Mouse (Mus musculus) mesoderm, embryonic 11.5 days (tissue): ENCODE data around the gene Birc7.

Experiments
- DNase-seq: peaks from one replicate; pipeline ENCODE4 v3.0.0-alpha.2; 2012; ENCODE audit warnings: low read depth, low spot score

The Birc7 gene

DNA sequence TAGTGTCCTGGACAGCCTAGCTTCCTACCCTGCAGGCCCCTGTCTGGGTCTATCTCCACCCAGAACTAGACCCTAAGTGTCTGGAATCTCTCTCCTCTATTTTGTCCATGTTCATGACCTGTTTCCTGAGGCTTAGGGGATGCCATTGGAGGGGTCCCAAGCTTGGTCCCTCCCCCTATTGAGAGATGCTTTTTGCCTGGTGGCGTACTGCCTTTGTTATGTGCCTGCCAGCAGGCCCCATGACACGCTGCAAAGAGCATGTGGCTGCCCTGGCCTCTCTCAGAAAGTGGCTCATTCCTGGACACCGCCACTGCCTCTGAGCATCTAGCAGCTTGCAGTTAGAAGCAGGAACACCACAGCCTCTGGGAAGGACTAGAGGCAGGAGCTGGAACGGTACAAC is at the start of gene Birc7:
Birc7 (plus strand) TSS at position 301 of the 400 bp plus-strand sequence.
- DNase-seq: no peak

DNA sequence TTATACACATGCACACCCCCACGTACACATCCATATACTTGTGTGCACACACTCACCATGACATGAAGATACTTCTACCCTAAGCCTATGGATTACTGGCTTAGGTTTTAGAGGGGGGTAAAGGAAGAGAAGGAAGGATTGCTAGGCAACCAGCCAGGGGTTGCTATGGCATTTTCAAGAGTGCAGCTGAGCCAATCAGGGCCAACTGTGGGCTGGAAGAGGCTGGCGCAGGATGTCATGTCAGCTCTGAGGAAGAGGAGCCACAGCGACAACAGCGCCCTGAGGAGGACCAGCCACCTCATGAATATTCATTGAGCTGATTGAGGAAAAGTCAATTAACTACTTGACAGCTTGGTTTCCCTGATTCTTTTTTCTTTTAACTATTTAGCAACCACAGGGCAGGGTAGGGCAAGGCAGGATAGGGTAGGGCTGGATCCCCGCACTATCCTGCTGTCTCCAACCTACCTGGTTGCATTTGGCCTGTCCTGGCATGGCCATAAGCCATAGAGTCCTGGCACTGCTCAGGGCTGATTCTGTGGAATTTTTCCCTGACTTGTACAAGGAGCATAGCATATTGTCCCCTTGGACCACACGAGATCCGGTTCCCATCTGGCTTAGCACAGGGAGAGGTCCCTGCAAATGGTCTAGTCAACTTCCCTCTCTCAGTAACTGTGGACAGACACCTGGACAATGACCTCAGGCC is 49.3 kb upstream of the Birc7 start:
- DNase-seq: peak; percentile 32

DNA sequence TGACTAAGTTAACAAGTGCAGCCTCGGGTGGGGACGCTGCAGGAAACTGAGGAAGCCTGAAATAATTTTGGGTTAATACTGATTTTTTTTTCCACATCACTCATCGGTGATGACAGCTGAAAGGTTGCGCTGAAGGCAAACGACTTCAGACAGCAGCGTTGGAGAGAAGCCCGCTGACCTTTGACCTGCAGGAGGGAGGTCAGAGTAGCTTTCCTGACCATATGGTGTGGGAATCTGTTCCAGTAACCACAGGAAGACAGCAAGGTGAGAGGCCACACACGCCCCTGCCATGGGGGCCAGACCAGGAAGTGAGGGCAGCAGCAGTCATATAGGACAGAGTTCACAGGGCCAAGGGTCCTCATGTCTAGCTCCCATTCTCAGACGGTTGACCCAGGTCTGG is 47.5 kb upstream of the Birc7 start:
- DNase-seq: no peak

DNA sequence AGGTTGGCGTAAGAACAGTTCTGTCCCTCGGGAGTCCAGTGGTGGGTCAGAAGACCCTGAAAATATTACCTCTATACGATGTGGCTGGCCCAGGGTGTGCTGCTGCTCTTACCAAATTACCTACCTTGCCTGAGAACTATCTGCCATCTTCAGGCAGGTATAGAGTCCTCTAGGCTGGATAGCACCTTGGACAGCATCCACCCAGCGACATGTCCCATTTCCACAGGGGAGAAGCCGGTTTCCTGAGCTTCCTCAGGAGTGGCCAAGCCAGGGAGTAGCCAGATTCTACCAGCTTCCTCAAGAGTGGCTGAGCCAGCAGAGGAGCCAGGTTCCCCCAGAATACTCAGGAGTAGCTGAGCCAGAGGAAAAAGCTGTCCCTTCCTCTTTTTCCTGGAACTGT is 43.6 kb upstream of the Birc7 start:
- DNase-seq: no peak

DNA sequence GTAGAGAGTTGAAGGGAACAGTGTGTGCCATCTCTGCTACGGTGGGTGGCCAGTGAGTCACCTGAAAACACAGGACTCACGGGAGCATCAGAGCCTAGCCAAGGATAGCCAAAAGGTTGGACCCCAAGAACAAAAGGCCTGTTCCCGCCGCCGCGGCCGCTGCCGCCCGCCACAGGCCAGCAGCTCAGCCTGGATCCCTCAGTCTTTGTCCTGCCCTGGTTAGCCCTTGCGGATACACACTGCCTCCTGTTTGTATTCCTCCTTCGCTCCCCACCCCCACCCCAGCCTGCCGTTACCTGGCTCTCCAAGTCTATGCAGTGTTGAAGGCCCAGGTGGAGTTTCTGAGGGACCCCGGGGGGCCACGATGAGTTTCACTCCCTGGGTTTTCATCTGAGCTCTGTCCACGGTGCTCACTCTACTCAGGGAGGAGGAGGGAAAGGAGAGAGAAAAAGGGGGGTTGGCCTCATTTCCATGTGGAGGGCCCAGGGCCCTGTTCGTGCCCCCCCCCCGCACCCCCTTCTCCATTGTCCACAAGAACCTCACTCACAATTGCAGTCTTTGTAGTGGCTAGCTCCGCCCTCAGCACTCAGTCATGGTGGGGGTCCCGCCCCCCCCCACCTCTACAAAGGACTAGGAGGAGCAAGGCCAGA is 39.4 kb upstream of the Birc7 start:
- DNase-seq: no peak

DNA sequence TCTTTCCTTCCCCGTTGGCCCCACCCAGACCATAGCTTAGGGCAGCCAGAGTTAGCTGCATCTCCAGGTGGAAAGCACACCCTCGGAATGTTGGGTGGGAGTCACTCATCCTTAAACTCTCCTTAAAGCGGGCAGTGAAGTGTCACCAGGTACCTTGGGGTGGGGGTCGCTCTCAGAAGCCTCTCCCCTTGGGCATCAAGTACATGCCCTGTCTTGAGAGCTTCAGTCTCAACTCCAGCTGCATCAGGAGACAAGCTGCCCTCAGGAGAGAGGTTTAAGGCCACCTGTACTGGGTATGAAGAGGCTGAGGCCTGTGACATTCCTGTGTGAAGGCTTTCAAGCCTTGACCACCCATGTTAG is 38.9 kb upstream of the Birc7 start:
- peak; percentile 30 for DNase-seq

DNA sequence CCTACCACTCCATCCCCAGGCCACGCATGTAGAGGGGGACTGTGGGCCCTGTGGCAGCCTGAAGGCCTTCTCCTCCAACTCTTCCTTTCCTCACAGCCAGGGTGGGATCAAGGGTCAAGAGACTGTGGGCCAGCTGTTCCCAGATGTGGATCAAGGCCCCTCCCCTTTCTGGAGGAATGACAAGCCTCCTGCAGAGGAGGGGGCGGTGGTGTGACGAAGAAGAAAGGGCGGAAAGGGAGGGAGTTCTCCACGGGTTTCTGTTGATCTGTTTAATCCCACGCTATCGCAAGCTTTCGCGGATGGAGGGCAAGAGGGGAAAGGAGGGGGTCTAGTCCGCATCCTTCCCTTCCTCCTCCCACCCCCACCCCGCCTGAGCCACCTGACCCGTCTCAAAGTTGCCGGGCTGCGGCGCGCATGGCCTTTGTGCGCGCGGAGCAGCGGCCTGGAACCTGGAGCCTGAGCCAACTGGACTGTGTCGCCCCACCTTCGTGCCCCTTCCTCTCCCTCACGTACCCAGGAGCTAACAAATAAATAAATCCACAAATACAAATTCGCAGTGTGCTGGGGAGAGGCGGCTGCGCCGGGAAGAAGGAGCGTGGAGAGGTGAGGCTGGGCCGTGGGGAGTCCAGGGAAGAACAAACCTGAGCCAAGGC is 38.3 kb upstream of the Birc7 start:
- DNase-seq: peak; percentile 52

DNA sequence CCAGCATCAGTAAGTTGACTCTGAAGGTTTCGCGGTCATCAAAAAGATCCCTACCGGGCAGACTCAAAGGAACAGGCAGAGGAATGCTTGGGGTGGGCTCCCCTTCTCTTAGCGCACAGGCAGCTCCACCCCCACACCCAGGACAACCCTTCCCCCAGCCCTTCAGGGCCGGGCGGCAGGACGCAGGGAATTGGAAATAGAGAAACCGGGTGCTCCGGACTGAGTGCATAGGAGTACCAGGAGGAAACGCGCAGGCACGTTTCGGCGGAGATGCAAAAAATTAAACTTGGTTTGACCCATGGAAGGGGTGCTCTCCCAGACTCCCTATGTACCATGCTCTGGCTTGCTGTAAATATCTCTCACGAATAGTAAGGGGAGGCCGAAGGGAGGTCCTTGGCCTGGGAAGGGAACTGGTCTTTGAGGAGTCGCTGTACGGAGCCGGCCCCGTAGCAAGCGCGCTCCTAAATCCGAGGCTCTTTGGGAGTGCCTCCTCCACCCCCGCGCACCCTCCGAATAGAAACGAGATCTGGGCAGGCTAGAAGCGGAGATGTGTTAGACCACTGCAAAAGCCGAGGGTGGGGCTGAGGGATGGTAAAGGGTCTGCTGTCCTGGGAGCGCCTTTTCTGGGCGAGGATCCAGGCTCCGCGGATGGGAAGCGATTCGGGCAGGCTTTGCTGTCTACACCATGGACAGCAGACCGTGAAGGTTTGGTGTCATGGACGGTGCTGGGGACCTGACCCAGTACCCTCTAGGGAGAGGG is 37.6 kb upstream of the Birc7 start:
- DNase-seq: peak; percentile 42

DNA sequence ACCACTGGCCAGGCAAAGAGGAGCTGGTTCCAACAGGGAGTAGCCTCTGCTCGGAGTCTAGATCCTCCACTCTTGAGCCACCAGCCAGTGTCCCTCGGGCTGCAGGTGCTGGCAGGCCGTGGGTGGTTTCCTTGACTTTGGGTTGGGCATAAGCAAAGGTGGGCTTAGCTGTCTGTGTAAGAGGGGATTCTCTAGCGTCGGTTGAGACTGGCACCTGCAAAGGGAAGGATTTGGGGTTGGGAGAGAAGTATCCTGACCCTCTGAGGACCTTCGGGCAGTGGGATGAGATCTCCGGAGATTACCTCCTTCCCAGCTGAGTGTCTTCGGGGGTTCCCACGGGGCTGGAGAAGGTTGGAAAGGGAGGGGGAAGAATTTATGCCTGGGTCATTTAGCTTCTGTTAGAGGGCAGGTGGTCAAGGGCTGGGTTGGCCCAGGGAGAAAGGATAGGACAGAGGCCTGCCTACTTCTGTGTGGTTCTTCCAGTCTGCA is 36.9 kb upstream of the Birc7 start:
- no peak for DNase-seq

DNA sequence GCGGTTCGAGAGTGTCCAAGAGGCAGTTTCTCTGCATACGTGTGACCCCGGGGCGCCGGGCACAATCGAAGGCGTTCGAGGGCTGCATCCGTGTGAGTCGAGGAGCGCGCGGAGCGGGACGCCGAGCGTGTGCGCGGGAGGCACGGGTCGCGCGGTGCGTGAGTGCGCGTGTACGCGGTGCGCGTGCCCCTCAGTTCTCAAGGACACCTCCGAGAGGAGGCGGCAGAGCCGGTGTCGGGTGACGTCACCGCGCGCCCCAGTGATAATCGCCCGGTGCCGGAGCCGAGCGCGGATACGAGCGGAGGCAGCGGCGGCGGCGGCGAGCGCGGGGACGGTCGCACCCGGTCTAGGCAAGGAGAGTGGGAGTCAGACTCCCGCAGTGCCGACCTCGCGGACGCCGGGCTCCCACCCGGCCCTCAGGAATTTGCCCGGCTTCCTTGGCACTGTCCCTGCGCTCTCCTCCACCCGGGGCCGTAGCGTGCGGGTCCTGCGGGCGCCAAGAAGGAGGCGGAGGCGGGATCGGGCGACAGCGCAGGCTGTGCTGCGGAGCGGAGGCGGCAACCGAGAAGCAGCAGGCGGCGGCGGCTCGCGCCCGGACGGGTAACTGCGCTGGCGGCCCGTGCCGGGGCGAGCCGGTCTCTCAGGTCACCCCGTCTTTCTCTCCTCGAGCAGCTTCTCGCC is 35.8 kb upstream of the Birc7 start:
- DNase-seq: peak; percentile 71

DNA sequence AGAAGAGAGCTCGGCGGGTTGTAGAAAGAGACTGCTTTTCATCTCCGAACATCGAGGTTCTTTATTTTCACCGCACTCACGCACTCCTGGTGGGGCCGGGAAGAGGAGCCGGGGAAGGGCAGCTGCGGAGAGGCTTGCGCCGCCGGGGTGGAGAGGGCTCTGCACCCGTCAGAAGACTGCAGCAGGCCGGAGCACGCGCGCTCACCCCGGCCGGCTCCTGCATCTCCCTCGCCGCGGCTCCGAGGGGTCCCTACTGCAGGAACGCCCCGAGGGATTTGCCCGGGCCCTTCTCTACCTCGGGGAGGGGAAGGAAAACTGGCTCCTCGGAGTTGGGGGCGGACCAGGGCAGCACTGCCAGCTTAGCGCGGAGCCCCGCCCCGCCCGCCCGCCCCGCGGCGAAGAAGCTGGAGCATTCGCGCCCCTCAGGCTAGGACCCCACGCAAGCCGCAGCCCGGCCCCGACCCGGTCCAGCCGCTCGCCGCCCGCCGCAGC is 35.2 kb upstream of the Birc7 start:
- peak; percentile 30 for DNase-seq

DNA sequence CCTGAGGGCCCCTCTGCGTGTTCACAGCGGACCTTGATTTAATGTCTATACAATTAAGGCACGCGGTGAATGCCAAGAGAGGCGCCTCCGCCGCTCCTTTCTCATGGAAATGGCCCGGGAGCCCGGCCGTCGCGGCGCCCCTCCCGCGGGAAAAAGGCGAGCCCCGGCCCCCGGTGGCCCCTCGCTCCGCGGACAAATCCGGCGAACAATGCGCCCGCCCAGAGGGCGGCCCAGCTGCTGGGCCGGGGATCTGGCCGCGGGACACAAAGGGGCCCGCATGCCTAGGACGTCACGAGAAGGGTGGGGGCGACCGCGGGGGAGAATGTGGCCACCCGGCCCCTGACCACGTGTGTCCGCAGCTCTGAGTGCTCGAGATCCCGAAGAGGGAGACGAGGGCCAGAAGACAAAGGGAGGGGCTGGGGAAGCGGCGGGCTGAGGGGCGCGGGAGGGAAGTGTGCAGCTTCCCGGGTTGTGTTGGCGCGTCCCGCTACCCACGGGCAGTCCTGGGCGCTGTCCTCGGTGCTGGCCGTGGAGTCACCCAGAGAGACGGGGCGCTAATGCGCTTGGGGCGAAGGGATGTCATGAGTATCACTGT is 34.7 kb upstream of the Birc7 start:
- peak; percentile 79 for DNase-seq

DNA sequence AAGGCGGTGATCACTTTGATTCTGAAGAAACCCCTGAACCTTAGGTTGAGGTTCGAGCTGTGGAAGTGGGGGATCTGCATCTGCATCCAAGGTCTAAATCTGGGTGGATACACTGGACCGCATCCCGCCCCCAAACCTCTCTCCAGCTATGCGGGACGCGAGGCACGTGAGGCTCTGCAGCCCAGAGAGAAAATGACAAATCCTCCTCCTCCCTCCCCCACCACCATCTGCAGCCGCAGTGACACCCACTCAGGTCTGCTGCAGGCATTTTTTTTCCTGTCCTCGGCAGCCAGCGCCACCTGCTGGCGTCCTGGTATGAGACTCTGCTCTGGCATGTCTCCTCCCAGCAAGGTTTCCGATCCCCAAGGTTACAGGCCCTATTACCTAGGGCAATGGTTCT is 34.1 kb upstream of the Birc7 start:
- DNase-seq: peak; percentile 92

DNA sequence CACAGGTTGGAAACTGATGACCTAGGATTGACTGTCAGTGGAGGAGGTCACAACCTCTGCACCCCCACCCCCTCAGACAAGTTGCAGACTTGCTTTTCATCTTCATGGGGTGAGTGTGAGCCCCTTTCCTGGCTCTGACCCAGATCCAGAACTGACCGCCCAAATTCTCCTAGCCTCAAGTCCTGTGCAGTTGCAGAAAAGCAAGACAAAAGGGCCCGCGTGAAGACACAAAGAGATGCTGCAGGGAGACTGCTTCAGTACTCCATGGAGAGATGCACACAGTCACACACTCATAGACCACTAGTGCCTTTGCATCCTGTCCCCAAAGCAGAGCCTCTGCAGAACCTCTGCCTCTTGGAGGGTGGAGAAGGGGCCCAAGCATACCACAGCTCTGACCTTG is 33.5 kb upstream of the Birc7 start:
- DNase-seq: no peak

DNA sequence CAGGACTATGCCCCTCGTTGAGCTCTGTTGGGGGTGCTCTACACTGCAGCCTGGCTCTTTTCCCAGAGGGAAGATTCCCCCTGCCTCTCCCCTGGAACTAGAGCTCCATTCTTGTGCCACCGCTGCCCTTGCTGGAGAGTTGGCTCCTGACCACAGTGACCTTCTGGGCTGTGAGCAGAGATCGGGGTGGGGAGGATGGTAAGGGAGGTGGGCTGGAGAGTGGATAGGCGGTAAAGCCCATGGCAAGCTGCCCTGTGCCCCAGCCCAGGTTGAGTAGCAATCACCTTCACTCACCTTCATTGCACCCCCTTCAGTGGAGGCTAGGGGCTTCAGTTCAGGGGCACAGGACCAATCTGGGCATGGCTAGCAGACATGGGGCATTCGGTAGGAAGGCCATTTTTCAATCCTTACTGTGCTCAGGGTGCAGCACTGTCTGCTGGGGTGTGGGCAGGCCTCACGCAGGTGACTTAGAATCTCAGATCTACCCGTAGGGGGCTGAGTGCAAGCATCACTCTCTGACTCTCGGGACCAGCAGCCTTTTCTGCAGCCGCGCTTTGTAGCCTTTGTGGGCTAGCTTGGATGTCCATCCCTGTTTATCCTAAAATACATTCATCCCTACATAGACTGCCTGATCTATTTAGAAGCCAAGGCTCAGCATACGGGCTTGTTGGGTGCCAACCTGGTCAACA is 32.8 kb upstream of the Birc7 start:
- DNase-seq: no peak

DNA sequence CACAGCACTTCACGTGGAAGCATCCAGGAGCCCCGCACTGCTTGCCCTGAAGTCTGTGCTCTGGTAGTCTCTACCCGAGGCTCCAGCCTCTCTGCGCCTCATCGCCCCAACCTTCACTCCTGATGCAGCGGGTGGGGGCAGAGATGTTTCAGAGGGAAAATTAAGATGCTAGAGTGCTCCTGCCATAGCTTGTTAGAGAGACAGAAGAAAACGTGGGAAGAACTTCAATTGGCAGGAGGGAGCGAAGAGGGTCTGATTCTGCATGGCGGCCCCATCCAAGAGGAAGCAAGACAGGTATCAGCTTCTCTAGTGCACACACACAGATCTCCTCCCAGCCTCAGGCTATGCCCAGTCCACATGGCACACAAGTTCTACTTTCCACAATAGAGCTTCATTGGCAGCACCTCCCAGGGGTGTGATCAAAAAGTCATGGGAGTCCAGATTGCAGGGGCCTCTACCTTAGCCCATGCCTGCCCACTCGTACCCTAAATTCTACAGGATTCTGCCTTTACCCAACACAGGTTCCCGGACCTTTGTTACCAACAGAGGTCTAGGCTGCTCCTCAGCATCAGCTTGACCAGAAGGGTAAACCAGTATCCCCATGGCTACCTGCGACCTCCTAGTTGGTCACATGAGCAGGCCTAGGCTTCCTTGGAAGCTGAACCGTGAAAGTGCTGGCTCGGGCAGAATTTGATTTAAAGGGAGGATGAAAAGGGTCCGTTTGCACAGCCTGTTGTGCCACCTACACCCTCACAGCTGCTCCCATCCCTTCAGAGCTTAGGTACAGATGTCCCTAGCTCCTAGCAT is 31.8 kb upstream of the Birc7 start:
- DNase-seq: no peak

DNA sequence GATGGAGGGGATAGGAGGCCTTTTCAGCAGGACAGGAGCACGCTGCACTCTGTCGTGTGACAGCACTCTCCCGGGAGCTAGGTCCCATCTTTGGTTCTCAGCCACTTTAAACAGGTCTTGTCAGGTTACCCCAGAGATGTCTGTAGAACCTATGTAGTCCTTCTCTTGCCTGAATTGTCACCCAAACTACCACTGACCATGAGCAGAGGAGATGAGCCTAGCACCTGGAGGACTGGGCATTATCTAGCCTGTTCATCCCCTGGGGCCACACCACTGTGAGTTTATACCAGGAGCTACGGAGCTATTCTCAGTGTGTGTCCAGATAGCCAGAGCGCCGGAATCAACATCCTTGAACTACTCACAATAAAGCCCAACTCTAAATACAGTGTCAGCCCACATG is 31.0 kb upstream of the Birc7 start:
- DNase-seq: no peak

DNA sequence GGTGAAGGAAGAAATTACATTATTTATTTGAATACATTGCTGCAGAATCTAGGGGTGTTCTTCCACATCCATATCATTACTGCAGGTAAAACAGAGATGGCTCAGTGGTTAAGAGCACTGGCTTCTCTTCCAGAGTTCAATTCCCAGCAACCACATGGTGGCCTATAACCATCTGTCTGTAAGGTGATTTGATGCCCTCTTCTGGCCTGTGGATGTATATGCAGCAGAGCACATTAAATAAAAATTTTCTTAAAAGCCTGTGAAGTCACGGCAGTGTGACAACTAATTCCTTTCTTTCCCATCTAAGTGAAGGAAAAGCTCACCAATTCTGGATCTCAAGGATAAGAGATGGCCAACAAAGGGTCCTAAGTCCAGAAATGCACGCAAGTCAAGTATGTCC is 26.7 kb upstream of the Birc7 start:
- peak; percentile 63 for DNase-seq

DNA sequence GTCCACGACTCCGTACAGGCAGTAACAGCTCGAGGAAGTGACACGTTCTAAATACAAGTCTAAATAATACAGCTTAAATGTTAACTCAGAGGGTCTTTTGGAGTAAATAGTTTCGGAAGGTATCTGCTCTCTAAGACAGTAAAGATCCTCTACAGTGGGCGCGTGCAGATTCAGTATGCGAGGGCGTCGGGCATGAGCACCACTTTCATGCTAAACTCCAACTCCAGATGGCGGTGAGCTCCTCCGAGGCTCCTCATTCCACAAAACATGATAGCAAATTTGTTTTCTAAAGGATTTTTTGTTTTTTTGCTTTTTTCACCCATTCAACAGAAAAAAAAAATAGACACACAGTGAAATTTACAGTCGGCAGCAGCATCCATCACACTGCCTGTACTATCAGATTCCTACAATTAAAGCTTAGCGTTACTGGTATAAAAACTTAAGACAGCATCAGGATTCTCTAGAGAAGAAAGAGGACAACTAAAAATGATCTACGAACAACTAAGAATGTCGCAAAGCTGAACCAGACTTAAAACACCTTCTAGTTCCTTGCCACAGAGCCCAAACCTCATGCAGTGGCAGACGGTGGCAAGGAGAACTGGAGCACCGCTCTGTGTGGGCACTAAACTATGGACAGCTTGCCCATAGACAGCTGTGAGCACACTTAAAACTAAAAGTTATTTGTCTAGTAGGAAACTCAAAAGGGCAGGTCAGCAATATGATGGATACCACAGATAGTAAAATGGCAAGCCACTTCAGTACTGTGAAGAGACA is 24.2 kb upstream of the Birc7 start:
- DNase-seq: no peak
